In genomic region chr4:49662231-49662630, GRCm38 (mm10) we compare ENCODE assay signal across 21 mouse cellular contexts. TPM values are rescaled to one million over a fixed set of nuclear protein-coding genes. Genes with fewer than 3 reads are reported as not detected.
"Had no signal": no experiment of that assay in that cellular context is flagged by ENCODE, and none has a peak within 500 bp of the region (broad histone marks: within the 10 kb centered on the region; RNA-seq: fewer than 3 reads in every experiment).

No protein-coding gene starts in this region.

- H3K4me1 ChIP-seq: intestine, embryonic 15.5 days; kidney, embryonic 15.5 days; liver, embryonic 13.5 days; midbrain, embryonic 12.5 days; midbrain, embryonic 15.5 days; neural tube, embryonic 12.5 days; neural tube, embryonic 15.5 days had no signal

- H3K9me3 ChIP-seq: intestine, embryonic 15.5 days; kidney, embryonic 15.5 days; liver, embryonic 13.5 days; midbrain, embryonic 12.5 days; midbrain, embryonic 15.5 days; neural tube, embryonic 12.5 days; neural tube, embryonic 15.5 days had no signal

- H3K4me3 ChIP-seq: intestine, embryonic 15.5 days; kidney, embryonic 15.5 days; liver, embryonic 13.5 days; midbrain, embryonic 12.5 days; midbrain, embryonic 15.5 days; neural tube, embryonic 12.5 days; neural tube, embryonic 15.5 days had no signal

- DNase-seq: kidney, adult 11 months; kidney, adult 8-10 months; kidney, postnatal 10 days; kidney, postnatal 36 days; layer of hippocampus, adult 9-11 months; liver, embryonic 13.5 days; retina, postnatal 1 day; right cerebral cortex, postnatal 25 days; thymus, adult 18-20 months; thymus, postnatal 4 days had no signal

- ATAC-seq: intestine, embryonic 15.5 days; midbrain, embryonic 15.5 days had no signal

- H3K27me3 ChIP-seq: intestine, embryonic 15.5 days; kidney, embryonic 15.5 days; liver, embryonic 13.5 days; midbrain, embryonic 12.5 days; midbrain, embryonic 15.5 days; neural tube, embryonic 12.5 days; neural tube, embryonic 15.5 days had no signal

- H3K4me2 ChIP-seq: intestine, embryonic 15.5 days; kidney, embryonic 15.5 days; liver, embryonic 13.5 days; midbrain, embryonic 12.5 days; midbrain, embryonic 15.5 days; neural tube, embryonic 12.5 days; neural tube, embryonic 15.5 days had no signal

- H3K9ac ChIP-seq: intestine, embryonic 15.5 days; kidney, embryonic 15.5 days; liver, embryonic 13.5 days; midbrain, embryonic 12.5 days; midbrain, embryonic 15.5 days; neural tube, embryonic 12.5 days; neural tube, embryonic 15.5 days had no signal

- H3K27ac ChIP-seq: intestine, embryonic 15.5 days; kidney, embryonic 15.5 days; liver, embryonic 13.5 days; macrophage; midbrain, embryonic 12.5 days; midbrain, embryonic 15.5 days; neural tube, embryonic 12.5 days; neural tube, embryonic 15.5 days had no signal

RNA-seq across cellular contexts. Expression of gene Ppp3r2, which starts 19.6 kb away (rescaled TPM):
- total RNA-seq: liver, adult 2 months; megakaryocyte, adult 5-6 weeks had no signal
- polyA plus RNA-seq: liver, adult 2 months; liver, embryonic 13.5 days; liver, embryonic 16.5 days; macrophage; spleen, adult 2 months had no signal
